Mouse (Mus musculus): ENCODE measurements around the gene Suco.

DNA sequence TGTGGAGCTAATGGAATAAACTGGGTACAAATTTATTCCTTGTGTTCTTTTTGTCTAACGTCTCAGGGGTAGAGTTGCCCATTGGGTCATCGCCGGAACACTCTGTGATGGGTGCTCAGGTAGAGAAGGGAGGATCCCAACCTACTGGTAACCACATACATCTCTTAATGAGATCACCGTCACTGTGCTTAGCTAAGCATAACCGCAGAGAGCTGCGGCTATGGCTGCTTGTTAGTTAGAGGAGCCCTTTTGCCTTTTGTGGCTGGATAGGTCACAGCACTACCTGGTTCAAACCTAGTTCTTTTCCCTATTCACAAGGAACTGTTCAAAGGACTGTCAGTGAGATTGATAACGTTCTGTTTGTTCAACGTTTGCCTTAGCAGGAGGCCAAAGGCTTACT, 32.6 kb upstream of the Suco start:
- TF ChIP-seq CTCF (IDR thresholded peaks at IDR 0.05; ENCODE audit: low read depth) (no peak), EP300 (IDR thresholded peaks at IDR 0.05; ENCODE audit: low read depth) (no peak)
